Mouse (Mus musculus) heart, adult 10 weeks (tissue): Measurements from ENCODE around the gene Olfr1009. TPM values are rescaled to one million over a fixed set of nuclear protein-coding genes. Genes with fewer than 3 reads are reported as not detected.

Experiments used
- polyA plus RNA-seq: library from polyadenylated mRNA; stranded (reverse); fragments of 350-450 nt; fragmentation: Illumina TruSeq; extraction: RNeasy Lipid Tissue Mini Kit (QIAGEN cat#74804); gene quantifications from one replicate; pipeline ENCODE4 v1.2.3, GENCODE M21; 2014; ENCODE audit warnings: low read depth, low replicate concordance

The Olfr1009 gene
- polyA plus RNA-seq: not detected

GRCm38 (mm10) chr2:85715119-85715518, at the start of gene Olfr1009:
Olfr1009 (plus strand) TSS chr2:85715419.

GRCm38 (mm10) chr2:85678667-85679066, 36.6 kb upstream of the Olfr1009 start, which contains the start of gene Olfr1006:
Olfr1006 (minus strand) TSS chr2:85678767.

GRCm38 (mm10) chr2:85689131-85689530, 26.1 kb upstream of the Olfr1009 start, which contains the start of gene Olfr1008:
Olfr1008 (plus strand) TSS chr2:85689431.

GRCm38 (mm10) chr2:85762666-85763065, 47.4 kb downstream of the Olfr1009 start, which contains the start of gene Olfr1012:
Olfr1012 (minus strand) TSS chr2:85762766.

GRCm38 (mm10) chr2:85766798-85767197, 51.6 kb downstream of the Olfr1009 start, which contains the start of gene Olfr1013:
Olfr1013 (plus strand) TSS chr2:85767098.

GRCm38 (mm10) chr2:85772413-85772812, 57.2 kb downstream of the Olfr1009 start, which contains the start of gene Olfr1014:
Olfr1014 (plus strand) TSS chr2:85772713.

Other genes with a start within 250 kb of the Olfr1009 start
- not detected for gene 4833423E24Rik, start 196.4 kb upstream of the Olfr1009 start, polyA plus RNA-seq
- gene Olfr996, start 136.2 kb upstream of the Olfr1009 start, polyA plus RNA-seq: not detected
- gene Olfr998, start 126.5 kb upstream of the Olfr1009 start, polyA plus RNA-seq: not detected
- not detected for gene Olfr1000, start 103.5 kb upstream of the Olfr1009 start, polyA plus RNA-seq
- not detected for gene Olfr1002, start 64.7 kb upstream of the Olfr1009 start, polyA plus RNA-seq
- gene Olfr154, start 51.0 kb upstream of the Olfr1009 start, polyA plus RNA-seq: not detected
- gene Olfr1006, start 36.7 kb upstream of the Olfr1009 start, polyA plus RNA-seq: not detected
- gene Olfr1008, start 26.0 kb upstream of the Olfr1009 start, polyA plus RNA-seq: not detected
- not detected for gene Olfr1012, start 47.3 kb downstream of the Olfr1009 start, polyA plus RNA-seq
- not detected for gene Olfr1013, start 51.7 kb downstream of the Olfr1009 start, polyA plus RNA-seq
- gene Olfr1014, start 57.3 kb downstream of the Olfr1009 start, polyA plus RNA-seq: not detected
- gene Olfr1015, start 66.6 kb downstream of the Olfr1009 start, polyA plus RNA-seq: not detected
- gene Olfr1016, start 87.1 kb downstream of the Olfr1009 start, polyA plus RNA-seq: not detected
- gene Olfr1018, start 103.1 kb downstream of the Olfr1009 start, polyA plus RNA-seq: not detected
- not detected for gene Olfr1019, start 130.1 kb downstream of the Olfr1009 start, polyA plus RNA-seq
- gene Olfr1020, start 131.6 kb downstream of the Olfr1009 start, polyA plus RNA-seq: not detected
- gene Olfr1022, start 153.2 kb downstream of the Olfr1009 start, polyA plus RNA-seq: not detected
- not detected for gene Olfr1023, start 170.2 kb downstream of the Olfr1009 start, polyA plus RNA-seq
- not detected for gene Olfr1024, start 189.6 kb downstream of the Olfr1009 start, polyA plus RNA-seq
- gene Olfr1025-ps1, start 199.8 kb downstream of the Olfr1009 start, polyA plus RNA-seq: not detected
- gene Olfr1026, start 206.1 kb downstream of the Olfr1009 start, polyA plus RNA-seq: not detected
- not detected for gene Olfr1028, start 235.0 kb downstream of the Olfr1009 start, polyA plus RNA-seq